ENCODE assay signal across 31 mouse cellular contexts in genomic region chr9:48284221-48284620, GRCm38 (mm10).
"Had no signal": no experiment of that assay in that cellular context is flagged by ENCODE, and none has a peak within 500 bp of the region (broad histone marks: within the 10 kb centered on the region; RNA-seq: fewer than 3 reads in every experiment).

No protein-coding gene starts in this region.

- H3K4me2 ChIP-seq: limb, embryonic 12.5 days; limb, embryonic 13.5 days; limb, embryonic 15.5 days; liver, embryonic 12.5 days; liver, embryonic 13.5 days; liver, embryonic 15.5 days; lung, embryonic 14.5 days; lung, embryonic 15.5 days; midbrain, embryonic 11.5 days; midbrain, embryonic 12.5 days; midbrain, embryonic 13.5 days; midbrain, embryonic 15.5 days; neural tube, embryonic 12.5 days had no signal

- H3K27ac ChIP-seq: limb, embryonic 10.5 days; limb, embryonic 12.5 days; limb, embryonic 13.5 days; limb, embryonic 15.5 days; liver, embryonic 12.5 days; liver, embryonic 13.5 days; liver, embryonic 14.5 days; liver, embryonic 15.5 days; lung, embryonic 15.5 days; macrophage; midbrain, embryonic 10.5 days; midbrain, embryonic 12.5 days; midbrain, embryonic 13.5 days; midbrain, embryonic 15.5 days; neural tube, embryonic 12.5 days had no signal

- H3K4me3 ChIP-seq: limb, embryonic 10.5 days; limb, embryonic 12.5 days; limb, embryonic 13.5 days; limb, embryonic 15.5 days; liver, embryonic 12.5 days; liver, embryonic 13.5 days; liver, embryonic 15.5 days; lung, embryonic 15.5 days; megakaryocyte, embryonic 14.5 days; midbrain, embryonic 10.5 days; midbrain, embryonic 12.5 days; midbrain, embryonic 13.5 days; midbrain, embryonic 15.5 days; myocyte; neural tube, embryonic 12.5 days had no signal

- H3K36me3 ChIP-seq: limb, embryonic 10.5 days; limb, embryonic 12.5 days; limb, embryonic 13.5 days; limb, embryonic 15.5 days; liver, embryonic 12.5 days; liver, embryonic 13.5 days; liver, embryonic 15.5 days; lung, embryonic 15.5 days; midbrain, embryonic 10.5 days; midbrain, embryonic 12.5 days; midbrain, embryonic 13.5 days; midbrain, embryonic 15.5 days; neural tube, embryonic 12.5 days had no signal

- H3K4me1 ChIP-seq: limb, embryonic 10.5 days; limb, embryonic 12.5 days; limb, embryonic 13.5 days; limb, embryonic 15.5 days; liver, embryonic 12.5 days; liver, embryonic 13.5 days; liver, embryonic 15.5 days; lung, embryonic 15.5 days; megakaryocyte, embryonic 14.5 days; midbrain, embryonic 10.5 days; midbrain, embryonic 12.5 days; midbrain, embryonic 13.5 days; midbrain, embryonic 15.5 days; neural tube, embryonic 12.5 days had no signal

- DNase-seq: left cerebral cortex, postnatal 4 days; liver; liver, embryonic 13.5 days; liver, postnatal 0 days; lung, adult 18-20 months; lung, adult 2 months; lung, embryonic 14.5 days; lung, postnatal 10 days; lung, postnatal 14 days; lung, postnatal 36 days; lung, postnatal 4 days; midbrain, embryonic 14.5 days had no signal

- H3K9ac ChIP-seq: limb, embryonic 12.5 days; limb, embryonic 13.5 days; limb, embryonic 15.5 days; liver, embryonic 12.5 days; liver, embryonic 13.5 days; liver, embryonic 14.5 days; liver, embryonic 15.5 days; liver, postnatal 0 days; lung, embryonic 14.5 days; lung, embryonic 15.5 days; midbrain, embryonic 12.5 days; midbrain, embryonic 13.5 days; midbrain, embryonic 15.5 days; neural tube, embryonic 12.5 days had no signal

- ATAC-seq: liver, embryonic 12.5 days; liver, postnatal 0 days; lung, postnatal 0 days; midbrain, embryonic 13.5 days; midbrain, embryonic 15.5 days; midbrain, embryonic 16.5 days had no signal

- H3K9me3 ChIP-seq: limb, embryonic 10.5 days; limb, embryonic 12.5 days; limb, embryonic 13.5 days; limb, embryonic 15.5 days; liver, embryonic 12.5 days; liver, embryonic 13.5 days; liver, embryonic 15.5 days; lung, embryonic 15.5 days; megakaryocyte, embryonic 14.5 days; midbrain, embryonic 12.5 days; midbrain, embryonic 13.5 days; midbrain, embryonic 15.5 days; neural tube, embryonic 12.5 days had no signal

- H3K27me3 ChIP-seq: limb, embryonic 12.5 days; limb, embryonic 13.5 days; limb, embryonic 15.5 days; liver, embryonic 13.5 days; lung, embryonic 15.5 days; midbrain, embryonic 12.5 days; midbrain, embryonic 13.5 days; midbrain, embryonic 15.5 days; neural tube, embryonic 12.5 days had no signal
